Mouse (Mus musculus): ENCODE results near the gene Kmt2c. TPM values are rescaled to one million over a fixed set of nuclear protein-coding genes. Genes with fewer than 3 reads are reported as not detected.
"Not testable (repeated sequence)": the region's sequence is repeated elsewhere in the genome, so short reads cannot be mapped to it uniquely, and the experiment has no call there.

Kmt2c gene
- total RNA-seq, 2 experiments from 2014 or later = 62.3 to 71.7 TPM

DNA sequence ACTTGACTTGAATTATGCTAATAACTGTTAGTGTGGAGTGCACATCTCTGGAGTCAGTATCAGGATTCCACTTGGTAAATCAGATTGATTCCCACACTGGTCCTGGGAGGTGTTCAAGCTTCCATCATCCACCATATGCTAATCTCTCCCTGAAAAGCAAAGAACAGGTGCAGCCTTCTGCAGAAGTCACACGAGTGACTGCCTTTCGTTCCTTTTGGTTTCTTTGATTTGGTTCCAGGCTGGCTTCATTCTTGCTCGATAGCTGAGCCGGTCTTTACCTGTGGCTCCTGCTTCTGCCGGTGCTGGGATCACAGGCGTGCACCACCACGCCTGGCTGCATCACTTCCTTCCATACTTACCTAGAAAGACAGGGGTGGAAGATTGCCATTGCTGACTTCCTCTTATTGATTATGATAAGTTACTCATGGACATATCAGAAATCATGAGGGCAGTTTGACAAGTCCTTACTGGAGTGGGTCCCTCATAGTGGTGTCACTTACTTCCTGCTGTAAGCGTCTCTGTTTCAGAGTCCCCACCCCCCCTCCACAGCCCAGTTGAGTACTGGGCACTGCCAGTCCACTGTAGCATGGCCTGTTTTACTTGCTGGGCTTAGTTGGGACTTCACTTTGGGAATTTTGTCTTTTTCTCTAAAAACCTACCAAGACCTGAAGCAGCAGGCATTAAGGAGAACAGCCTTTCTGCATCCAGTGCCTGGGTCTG is 245.6 kb downstream of the Kmt2c start:
- intact Hi-C loops (cut with DNase I) = no loop called here
- no peak for DNase-seq (ENCODE audit: low spot score in 2 of 2)

DNA sequence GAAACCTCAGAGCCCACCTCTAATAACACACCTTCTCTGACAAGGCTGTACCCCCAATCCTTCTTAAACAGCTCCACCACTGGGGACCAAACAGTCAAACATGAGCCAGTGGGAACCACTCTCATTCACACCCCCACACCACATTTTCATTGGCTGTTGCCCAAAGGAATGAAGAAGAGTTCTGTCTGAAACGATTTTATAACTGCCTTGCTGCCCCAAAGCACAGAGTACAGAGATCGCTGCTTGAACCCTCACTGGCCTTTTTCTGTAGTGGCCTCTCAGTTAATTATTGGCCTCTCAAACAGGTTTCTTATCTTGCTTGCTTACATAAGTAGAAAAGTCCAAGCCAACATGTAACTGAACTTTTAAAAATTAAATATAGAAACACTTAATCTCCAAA is 246.2 kb downstream of the Kmt2c start:
- no peak for DNase-seq (ENCODE audit: low spot score in 2 of 2)
- intact Hi-C loops (cut with DNase I) = no loop called here

DNA sequence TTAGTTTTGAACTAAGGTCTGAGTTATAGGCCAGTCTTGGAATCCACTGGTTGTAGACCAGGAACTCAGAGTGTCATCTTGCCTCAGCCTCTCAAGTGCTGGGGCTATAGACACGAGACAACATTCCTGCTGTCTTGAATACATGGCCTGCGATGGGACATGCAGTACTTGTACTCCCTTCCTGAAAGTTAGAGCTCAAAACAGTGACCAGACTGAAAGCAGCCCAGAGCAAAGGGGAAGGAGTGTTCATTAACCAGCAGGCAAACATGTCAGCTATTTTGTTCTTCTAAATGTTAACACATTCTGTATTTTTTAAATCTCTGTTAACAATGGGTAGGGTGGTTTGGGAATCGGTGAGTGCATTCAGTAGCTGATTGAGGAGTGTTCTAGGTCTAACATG is 251.5 kb downstream of the Kmt2c start:
- intact Hi-C loops (cut with DNase I) = no loop called here
- no peak for DNase-seq (ENCODE audit: low spot score in 2 of 2)

DNA sequence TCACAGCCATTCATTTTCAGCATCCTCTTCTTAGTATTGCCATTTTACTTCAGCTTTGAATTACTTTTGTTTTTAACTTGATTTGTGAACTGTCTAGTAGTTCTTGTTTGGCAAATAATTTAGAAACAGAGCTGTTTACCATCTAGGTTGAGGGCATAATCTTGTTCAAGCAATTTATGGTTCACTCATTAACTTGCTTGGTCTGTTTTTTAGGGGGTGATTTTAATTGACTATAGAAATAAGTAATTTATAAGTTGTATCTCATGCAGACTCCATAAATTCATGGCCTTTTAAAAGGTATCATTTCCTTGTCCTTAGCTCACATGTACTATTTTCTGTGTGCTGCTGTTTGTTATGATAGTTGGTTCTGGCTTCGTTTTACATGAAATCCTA is 252.1 kb downstream of the Kmt2c start:
- intact Hi-C loops (cut with DNase I) = no loop called here
- no peak for DNase-seq (ENCODE audit: low spot score in 2 of 2)

DNA sequence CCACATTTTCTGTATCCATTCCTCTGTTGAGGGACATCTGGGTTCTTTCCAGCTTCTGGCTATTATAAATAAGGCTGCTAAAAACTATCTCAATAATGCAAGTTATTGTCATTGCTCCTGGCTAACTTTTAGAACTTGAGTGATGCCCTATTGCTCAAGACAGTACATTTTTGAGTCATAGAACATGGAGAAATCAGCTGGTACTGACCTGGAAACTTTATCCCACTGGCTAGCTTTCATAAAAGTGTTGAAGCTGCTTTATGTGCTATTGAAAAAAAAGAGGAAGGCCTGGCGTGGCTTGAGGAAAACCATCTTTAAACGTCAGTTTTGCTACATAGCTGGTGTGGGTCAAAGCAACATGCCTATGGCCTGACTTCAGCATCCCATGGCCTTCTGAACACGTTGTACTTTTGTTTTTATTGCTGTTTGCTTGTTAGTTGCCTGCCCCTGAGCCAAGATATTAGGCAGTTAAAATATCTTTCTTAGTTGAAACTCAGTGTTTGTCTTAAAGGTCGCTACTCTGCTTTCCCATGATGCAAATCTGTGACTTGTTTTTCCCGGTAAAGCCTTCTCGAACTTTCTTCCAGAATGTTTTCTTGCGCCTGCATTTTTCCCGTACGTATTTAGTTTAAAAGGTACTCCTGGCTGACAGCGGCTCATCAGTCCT is 252.6 kb downstream of the Kmt2c start:
- DNase-seq (ENCODE audit: low spot score in 2 of 2) = no peak
- intact Hi-C loops (cut with DNase I) = no loop called here

DNA sequence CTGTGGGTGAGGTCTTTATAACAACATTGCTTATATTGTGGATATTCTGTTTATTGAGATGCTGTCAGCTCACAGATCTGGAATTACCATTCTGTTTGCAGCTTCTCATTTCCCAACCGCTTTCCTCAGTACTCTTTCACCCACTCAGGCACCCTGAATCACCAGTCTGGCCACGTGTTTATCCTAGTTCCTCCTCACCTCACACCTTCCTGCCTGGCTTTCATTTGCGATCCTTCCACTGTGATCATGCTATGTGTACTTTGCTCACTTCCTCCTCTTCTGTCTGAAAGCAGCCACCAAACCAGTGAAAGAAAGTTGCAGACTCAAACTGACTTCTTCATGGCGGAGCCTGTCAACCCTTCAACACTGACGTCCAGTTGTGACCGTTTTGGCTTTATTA is 255.5 kb downstream of the Kmt2c start:
- DNase-seq (ENCODE audit: low spot score in 2 of 2) = no peak

DNA sequence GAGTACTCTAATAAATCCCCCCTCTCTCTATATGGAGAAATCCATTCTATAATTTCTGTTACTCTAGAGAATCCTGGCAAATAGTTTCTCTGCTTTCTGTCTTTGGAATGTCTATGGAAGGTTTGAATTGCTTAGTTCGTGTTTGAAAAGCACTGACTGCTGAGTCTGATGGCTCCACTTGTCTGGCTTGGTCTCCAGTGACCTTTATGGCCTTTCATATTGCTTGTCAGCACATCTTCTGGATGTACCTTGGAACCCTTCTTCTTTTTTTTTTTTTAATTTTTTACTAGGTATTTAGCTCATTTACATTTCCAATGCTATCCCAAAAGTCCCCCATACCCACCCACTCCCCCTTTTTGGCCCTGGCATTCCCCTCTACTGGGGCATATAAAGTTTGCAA is 274.2 kb downstream of the Kmt2c start:
- DNase-seq (ENCODE audit: low spot score in 2 of 2); intact Hi-C loops (cut with DNase I): not testable (repeated sequence)

More for the DNA sequence above, 255.5 kb downstream of the Kmt2c start:
- intact Hi-C loops (cut with DNase I) = no loop called here

DNA sequence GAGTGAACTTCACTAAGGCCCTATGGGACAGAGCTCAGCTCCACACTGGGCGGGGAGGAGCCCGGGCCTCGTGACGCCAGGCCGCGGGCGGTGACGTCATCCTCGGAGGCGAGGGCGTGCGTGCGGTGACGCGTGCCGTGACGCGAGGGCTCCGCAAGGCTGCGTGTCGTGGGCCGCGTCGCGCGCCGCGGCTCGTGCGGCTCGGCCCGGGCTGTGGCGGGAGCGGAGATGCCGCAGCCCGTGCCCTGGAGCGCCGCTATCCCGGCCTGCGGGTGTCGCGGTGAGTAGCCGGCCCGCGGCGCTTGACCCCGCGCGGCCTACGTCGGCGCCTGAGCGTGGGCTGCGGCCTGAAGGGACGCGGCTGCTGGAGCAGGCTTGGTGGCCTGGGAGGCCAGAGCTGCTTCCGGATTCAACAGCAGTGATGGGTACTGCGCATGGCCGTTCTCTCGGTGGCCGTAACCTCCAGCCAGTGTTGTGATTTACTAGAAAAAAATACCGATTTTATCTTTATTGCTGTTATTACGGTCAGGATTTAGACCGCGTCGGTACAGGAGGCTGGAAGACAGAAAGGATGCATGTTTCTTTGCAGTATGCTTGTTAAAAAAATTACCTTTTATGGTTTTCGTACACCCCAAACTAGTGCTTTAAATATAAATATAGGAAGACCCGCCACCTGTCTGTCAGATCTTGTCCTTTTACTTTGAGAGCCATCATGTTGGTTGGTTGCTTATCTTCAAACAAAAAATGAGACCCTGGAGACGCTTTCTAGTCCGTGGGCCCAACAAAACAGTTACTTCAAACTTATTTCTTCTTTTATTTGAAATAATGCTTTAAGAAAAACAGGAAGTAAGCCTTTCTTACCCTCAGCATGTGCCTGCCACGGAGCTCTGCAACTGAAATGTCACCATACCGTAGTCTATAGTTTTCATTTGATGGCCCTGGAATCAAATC is 275.6 kb downstream of the Kmt2c start, which contains the start of gene E130116L18Rik:
Gene E130116L18Rik (minus strand): TSS at position 402 of the 951 bp plus-strand sequence.
- intact Hi-C loops (cut with DNase I) = no loop called here
- DNase-seq (ENCODE audit: low spot score in 2 of 2) = peak; percentile 92 to 94

Other genes starting within 250 kb of the Kmt2c start
- gene Cct8l1, start 17.3 kb upstream of the Kmt2c start, total RNA-seq (2021) = under 1 TPM in 1 of 2 experiments, not detected in 1; 0.18 TPM
- 1 to 10 TPM; 4.9 to 5.2 TPM for gene Xrcc2, start 207.0 kb upstream of the Kmt2c start, total RNA-seq (2021)